Mouse (Mus musculus): ENCODE measurements around the gene Rnf121.
"Not testable (repeated sequence)": the region's sequence is repeated elsewhere in the genome, so short reads cannot be mapped to it uniquely, and the experiment has no call there.

Gene Rnf121

DNA sequence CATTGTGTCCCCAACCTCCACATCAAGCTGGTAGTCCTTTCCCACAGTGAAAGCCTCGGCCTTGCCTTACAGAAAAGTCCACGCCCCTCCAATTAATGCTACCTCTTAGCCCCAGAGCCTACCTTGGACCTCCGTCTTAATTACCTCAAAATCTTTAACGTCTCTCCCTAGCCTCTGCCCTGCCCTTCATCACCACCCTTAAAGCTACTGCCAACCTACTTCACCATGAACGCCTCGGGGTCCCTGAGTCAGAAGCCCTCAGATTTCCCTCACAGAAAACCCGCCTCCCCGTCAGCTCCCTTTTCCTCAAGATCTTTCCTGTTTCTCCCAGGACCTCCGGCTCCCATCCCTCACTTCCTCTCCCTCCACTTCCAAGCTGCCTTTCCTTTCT lies 619 bp downstream of the Rnf121 start:
- no peak for DNase-seq (ENCODE audit: low spot score)

DNA sequence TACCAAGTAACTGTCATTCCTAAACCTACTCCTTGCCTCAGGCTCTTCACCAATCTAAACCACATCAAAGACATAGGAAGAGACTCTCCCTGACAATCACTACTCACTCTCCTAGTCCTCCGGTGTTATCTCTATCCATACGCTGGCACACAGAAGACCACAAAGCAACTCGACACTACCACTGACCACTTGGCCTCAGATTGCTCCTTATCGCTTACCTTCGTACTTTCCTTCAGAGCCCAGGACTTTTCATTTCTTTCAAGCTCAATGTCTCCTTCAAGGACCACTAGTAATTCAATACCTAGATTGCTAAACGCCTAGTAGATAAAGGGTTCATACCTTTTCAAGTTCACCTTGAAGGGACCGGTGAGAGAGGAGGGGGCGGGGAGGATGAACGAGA lies 1.4 kb downstream of the Rnf121 start:
- no peak for DNase-seq (ENCODE audit: low spot score)

DNA sequence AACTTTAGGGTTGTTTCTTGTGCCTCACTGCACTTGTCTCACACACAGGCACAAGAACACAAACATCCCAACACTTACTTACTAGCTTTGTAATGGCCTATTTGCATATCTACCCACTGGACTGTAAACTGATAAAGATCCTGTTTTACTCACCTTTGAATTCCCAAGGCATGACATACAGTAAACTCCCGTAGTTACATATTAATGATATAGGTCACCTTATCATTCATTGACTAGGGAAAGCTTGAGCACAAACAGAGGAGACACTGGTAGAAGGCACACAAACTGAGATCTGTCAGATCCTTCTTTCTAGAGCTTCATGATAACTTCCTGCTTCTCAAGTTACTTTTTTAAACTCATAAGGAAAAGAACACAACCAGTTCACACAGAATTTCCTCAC lies 3.1 kb downstream of the Rnf121 start:
- no peak for DNase-seq (ENCODE audit: low spot score)

DNA sequence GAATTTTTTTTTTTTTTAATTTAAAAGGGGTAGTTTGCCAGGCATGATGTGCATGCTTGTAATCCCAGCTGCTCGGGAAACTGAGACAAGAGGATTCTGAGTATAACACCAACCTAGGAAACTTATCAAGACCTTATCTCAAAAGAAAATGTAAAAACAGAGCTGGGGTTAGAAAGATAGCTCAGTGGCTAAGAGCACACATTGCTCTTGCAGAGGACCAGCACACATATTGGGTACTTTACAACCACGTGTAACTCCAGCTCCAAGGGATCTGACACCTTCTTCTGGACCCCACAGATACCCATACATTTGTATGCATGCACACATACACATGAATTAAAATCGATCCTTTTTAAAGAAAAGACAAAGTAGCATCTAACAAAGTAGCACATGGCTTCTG lies 3.9 kb downstream of the Rnf121 start:
- no peak for DNase-seq (ENCODE audit: low spot score)

DNA sequence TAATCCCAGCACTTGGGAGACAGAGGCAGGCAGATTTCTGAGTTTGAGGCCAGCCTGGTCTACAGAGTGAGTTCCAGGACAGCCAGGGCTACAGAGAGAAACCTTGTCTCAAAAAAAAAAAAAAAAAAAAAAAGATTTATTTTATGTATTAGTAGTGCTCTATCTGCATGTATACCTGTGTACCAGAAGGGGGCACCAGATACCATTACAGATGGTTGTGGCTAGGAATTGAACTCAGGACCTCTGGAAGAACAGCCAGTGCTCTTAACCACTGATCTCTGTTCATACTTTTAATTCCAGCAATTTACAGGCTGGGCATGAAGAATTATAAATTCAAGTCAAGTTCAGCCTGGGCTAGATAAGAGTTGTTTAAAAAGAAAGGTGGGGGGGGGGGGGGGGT lies 16.7 kb downstream of the Rnf121 start:
- peak; percentile 37 for DNase-seq (ENCODE audit: low spot score)

DNA sequence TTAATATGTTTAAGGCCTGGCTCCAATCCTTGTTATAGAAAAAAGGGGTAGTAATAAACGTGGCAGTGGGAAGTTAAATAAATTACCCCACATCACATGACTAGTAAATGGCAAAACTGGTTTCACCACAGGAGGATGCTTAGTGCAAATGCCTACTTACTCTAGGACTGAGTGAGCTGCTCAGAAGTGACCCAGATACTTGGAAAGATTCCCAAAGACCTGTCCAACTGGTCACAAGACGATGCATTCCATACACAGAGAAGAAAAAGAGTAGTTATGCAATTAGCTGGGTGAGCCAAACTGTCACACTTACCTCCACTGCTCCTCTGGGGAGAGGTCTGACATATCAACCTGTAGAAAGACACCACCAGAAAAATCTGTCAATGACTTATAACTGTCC lies 23.0 kb downstream of the Rnf121 start:
- DNase-seq (ENCODE audit: low spot score): no peak

DNA sequence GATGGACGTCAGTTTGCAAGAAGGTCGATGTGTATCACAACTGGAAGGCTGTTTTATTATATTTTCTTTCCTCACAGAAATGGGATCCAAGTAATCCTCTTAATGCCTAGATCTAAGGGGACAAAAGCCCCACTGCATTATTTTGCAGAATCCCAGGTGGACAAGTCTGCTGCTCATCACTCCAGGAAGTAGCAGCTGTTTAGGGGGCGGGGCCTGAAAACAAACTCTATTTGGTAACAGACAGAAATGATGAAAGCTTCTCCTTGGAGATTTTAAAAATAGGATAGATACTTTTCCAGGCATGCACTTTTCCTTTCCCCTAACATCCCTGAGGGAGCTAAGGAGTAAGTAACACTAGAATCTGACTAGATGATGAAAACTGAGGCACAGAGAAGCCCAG lies 28.0 kb downstream of the Rnf121 start:
- DNase-seq (ENCODE audit: low spot score): no peak

DNA sequence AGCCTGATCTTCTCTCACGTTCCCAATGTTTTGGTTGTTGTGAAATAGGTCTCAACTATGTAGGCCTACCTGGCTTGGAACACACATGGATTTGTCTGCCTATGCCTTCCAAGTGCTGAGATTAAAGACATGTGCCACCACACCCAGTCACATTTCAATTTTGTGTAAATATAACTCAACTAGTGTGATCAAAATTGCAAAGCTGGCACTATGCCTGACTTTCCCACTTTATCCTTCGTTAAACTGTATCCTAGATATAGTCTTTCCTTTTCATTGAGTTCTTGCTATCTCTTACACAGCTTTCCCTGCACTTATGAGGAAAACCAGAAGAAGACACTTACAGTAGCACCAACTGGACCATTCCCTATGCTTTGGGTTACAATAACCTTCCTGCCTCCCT lies 29.7 kb downstream of the Rnf121 start:
- no peak for DNase-seq (ENCODE audit: low spot score)

DNA sequence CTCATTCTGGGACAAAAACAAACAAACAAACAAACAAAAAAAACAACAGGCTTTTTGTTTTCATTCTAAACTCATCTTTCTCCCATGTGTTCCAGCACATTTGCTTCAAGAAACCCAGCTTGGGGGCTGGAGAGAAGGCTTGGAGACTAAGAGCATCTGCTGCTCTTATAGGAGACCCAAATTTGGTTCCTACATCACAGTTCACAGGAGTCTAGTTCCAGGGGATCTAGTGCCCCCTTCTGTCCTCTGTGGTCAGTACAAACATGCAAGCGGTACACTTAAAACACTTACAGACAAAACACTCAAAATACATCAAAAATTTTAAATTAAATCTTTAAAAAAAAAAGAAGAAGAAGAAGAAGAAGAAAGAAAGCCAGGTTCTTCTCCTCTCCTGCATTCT lies 30.4 kb downstream of the Rnf121 start:
- DNase-seq (ENCODE audit: low spot score): peak; percentile 19

DNA sequence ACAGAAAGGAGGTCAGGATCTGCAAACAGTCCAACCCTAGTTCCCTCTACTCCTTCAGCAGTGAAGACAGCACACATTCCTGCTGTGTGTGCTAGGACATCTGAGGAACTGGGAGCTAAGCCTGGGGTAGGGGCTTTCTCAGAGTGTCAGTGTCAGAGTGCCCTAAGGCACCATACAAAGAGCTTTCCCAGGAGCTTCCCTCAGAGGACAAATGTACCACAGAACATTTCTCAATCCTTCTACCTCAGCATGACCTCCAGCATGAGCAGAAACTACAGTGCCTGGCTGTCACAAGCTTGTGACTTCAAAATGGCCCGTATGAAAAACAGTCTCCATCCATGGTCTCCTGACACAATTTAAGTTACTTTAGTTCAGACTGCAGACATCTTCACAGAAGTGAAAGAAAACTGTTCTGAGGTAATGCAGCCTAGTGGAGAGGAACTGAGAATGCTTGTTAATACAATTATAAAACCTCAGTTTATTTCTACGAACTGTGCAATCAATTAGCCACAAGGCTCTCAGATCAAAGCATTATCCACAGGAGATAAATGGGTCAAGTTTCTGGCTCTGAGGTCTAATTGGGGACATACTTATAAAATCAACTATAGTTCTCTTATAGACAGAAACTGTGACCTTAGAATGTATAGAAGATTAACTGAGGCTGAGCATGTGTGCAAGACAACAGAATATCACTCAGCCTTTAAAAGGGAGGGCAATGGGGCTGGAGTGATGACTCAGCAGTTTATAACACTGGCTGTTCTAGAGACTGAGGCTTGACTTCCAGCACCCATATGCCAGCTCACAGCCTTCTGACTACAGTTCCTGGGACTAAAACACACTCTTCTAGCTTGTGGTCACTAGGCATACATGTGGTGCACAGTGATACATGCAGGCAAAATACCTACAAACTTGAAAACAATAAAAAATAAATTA lies 39.8 kb downstream of the Rnf121 start:
- peak; percentile 45 for DNase-seq (ENCODE audit: low spot score)

DNA sequence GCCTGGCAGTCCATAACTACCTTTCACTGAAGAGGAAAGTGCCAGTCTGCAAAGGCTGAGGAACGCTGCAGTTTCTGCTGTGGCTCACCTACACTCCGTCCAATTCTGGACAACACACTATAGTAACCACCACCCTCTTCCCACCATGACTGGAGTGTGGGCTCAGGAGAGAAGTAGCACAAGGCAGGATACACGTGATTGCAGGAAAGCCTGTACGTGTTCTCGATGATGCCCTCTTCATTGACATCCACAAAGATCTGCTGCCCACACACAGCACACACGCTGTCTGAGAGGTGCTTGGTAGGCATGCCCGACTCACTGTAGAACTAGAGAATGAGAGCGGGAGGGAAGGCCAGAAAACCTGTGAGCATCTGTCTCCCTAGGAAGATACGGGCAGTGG lies 41.4 kb downstream of the Rnf121 start:
- DNase-seq (ENCODE audit: low spot score): no peak

DNA sequence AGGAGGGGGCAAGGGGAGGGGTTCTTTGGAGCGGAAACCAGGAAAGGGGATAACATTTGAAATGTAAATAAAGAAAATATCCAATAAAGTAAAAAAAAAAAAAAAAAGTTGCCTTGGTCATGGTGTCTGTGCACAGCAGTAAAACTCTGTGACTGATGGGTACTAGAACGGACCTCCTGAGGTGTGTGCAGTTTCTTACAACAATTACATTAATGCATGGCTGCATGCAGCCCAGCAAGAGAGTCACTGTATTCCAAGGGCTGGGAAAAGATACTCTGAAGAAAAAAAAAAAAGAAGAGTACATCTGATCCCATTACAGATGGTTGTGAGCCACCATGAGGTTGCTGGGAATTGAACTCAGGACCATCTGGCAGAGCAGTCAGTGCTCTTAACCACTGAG lies 44.3 kb downstream of the Rnf121 start:
- not testable (repeated sequence) for DNase-seq (ENCODE audit: low spot score)

DNA sequence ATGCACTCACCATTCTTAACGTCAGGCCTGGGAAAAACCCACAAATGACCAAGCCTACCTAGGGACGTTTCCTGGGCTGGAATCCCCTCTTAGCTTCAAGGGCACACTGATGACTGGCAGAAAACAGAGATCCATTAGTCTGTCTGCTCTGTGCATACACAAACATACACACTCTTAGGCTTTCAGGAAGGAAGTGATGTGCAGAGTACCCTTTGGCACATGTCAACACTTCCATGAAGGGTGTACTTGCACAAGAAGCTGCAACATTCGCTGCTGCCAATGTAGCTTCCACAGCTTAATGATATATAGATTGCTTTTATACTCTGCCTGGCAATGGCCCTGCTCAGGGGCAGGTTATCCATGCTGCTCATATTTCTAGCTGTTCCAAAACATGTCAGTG lies 45.9 kb downstream of the Rnf121 start:
- no peak for DNase-seq (ENCODE audit: low spot score)

DNA sequence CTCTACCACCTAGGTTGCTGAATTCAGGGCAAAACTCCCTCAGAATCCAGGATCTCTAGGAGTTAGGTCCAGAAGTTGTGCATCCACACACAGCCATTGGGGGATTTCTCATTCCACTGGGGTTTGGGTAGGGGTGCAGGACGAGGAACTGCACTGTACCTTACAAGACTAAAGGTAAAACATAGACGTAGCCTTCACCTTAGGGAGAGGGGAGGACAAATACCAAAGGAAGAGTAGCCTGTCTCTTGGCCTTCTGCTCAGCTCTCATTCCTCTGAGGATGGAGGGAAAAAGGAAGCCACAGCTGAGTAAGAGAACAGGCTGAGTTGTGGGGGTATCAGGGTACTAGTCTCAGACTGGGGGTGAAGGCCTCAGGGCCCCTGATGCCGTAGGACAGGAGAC lies 46.7 kb downstream of the Rnf121 start, which contains the start of gene Il18bp:
TSS of gene Il18bp (minus strand) at position 101 of the 400 bp plus-strand sequence.
- no peak for DNase-seq (ENCODE audit: low spot score)

DNA sequence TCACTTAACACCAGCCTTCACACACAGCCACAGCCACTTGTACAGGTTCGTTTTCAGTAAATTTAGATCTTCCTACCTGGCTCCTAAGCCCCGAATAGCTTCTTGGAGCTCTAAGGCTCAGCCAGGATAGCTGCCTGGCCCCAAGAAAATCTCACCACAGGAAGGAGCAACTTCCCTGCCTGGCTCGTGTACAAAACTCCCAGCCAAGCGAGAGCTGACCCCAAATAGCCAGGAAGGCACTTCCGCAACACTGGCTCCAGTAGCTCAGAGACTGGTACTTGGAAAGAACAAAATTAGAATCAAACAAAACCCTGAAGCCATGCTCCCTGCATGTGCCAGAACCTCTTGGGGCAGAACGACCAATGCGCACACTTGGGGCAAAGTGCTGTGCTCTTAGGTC lies 47.2 kb downstream of the Rnf121 start:
- no peak for DNase-seq (ENCODE audit: low spot score)

DNA sequence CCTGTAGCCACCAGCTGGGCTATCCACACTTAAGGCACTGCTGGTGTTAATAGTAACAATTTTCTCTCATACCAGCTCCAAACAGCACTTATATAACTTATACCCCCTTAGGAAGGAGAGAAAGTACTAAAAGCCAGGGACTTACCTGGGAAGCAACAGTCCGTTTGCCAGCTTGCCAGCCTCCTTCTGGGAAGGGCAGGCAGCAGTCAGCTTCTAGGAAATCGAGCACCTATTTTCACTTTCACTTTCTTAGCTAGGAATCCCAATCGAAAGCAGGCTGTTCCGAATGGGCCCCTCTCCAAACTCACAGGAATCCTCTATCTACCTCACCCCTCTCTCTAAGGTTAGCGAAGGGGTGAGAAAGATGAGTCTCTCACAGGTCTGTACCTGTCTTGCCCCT lies 47.8 kb downstream of the Rnf121 start:
- no peak for DNase-seq (ENCODE audit: low spot score)

DNA sequence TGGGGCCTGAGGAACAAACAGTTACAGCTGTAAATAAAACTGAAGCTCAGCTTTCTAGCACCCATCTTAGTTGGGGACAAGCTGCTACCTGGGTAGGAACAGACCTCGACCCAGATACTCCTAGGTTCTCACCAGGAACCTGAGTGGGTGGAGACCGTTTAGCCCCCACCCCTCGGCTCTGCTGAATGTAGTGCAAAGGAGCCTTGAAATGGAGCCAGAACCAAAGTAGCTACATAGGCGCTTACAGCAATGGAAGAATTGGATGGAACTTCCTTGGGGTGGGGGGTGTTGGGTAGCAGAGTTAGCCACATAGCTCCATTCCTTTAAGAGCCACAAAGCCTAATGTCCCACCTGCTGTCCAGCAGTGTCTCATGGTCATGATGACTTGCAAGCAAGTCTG lies 48.3 kb downstream of the Rnf121 start:
- no peak for DNase-seq (ENCODE audit: low spot score)

DNA sequence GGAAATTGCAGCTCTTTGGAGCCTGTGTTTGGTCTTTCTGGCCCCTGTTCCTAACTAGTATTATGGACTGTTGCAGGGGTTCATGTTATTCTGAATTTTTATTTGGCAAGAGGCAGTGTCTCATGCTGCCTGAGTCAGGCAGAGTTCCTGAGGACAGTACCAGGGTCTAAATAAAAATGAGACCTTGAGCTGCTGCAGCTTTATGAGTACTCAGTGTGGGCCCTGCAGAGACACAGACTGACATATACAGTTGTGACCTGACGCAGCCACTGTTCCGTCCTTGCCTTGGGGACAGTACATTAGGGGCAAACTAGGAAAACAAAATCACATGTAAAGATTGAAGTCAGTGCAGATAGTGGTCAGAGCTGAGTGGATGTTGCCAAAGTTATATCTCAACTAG lies 50.3 kb downstream of the Rnf121 start:
- no peak for DNase-seq (ENCODE audit: low spot score)

DNA sequence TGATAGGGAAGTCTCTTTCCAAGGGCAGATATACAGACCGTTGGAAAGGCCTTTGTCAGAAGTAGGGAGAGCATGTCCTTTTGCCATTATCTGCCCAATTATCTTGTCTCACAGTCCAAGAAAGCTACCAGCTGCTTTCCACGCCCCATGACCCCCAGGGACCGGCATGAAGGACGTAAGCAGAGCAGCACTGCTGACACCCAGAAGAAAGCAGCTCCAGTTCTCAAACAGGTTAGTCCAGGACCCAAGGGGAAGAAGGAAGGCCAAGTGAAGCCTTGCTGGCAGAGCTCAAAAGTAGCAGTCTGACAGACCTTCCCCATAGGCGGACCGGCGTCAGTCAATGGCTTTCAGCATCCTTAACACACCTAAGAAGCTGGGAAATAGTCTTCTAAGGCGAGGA lies 51.9 kb downstream of the Rnf121 start:
- no peak for DNase-seq (ENCODE audit: low spot score)

DNA sequence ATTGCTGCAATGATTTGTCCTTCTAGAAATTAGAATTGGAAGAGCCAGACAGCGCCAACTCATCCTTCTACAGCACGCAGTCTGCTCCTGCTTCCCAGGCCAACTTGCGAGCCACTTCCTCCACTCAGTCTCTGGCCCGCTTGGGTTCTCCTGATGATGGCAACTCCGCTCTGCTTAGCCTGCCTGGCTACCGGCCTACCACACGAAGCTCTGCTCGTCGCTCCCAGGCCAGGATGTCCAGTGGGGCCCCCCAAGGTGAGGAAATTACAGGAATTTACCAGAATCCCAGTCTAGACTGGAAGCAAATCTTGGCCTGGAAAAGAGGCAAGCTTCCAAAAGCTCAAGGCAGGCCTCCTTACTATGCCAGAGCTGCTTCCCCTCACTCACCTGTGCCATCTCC lies 53.4 kb downstream of the Rnf121 start:
- DNase-seq (ENCODE audit: low spot score): no peak

DNA sequence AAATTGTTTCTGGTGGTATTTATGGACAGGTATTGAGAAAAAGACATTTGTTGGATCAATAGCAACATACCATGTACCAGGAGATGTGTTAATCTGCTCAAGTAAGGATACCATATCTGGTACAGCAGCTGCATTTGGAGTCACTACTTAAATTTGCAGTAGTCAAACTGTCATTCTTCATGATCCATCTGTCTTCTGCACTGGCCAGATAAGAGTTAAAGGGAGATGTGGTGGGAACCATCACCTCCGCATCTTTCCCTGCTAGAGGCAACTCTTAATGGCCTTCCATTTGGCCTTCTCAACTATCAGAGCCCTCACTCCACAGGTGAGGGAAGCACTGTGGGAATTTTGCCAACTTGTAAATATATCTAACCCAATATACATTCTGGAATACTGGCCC lies 58.7 kb downstream of the Rnf121 start:
- DNase-seq (ENCODE audit: low spot score): peak; percentile 76

DNA sequence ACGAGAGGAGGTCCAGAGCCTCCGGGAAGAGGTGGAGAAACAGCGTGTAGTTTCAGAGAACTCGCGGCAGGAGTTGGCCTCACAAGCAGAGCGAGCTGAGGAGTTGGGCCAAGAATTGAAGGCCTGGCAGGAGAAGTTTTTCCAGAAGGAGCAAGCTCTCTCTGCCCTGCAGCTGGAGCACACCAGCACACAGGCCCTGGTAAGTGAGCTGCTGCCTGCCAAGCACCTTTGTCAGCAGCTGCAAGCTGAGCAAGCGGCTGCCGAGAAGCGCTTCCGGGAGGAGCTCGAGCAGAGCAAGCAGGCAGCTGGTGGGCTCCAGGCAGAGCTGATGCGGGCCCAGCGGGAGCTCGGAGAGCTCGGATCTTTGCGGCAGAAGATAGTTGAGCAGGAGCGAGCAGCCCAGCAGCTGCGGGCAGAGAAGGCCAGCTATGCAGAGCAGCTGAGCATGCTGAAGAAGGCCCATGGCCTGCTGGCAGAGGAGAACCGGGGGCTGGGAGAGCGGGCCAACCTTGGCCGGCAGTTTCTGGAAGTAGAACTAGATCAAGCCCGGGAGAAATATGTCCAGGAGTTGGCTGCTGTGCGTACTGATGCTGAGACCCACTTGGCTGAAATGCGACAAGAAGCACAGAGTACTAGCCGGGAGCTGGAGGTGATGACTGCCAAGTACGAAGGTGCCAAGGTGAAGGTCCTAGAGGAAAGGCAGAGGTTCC lies 64.2 kb downstream of the Rnf121 start:
- DNase-seq (ENCODE audit: low spot score): no peak

DNA sequence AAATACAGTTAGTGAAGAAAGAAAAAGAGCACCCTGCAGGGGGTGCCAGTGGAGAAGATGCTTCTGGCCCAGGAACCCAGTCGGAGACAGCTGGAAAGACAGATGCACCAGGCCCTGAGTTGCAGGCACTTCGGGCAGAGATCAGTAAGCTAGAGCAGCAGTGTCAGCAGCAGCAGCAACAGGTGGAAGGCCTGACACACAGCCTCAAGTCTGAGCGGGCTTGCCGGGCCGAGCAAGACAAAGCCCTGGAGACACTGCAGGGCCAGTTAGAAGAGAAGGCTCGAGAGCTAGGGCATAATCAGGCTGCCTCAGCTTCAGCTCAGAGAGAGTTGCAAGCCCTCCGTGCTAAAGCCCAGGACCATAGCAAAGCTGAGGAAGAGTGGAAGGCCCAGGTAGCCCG lies 65.0 kb downstream of the Rnf121 start:
- no peak for DNase-seq (ENCODE audit: low spot score)

Measured in c-Kit-positive CD71-positive TER-119-positive erythroid progenitor cells, embryonic 14.5 days (primary cell).